In the genomic region with DNA sequence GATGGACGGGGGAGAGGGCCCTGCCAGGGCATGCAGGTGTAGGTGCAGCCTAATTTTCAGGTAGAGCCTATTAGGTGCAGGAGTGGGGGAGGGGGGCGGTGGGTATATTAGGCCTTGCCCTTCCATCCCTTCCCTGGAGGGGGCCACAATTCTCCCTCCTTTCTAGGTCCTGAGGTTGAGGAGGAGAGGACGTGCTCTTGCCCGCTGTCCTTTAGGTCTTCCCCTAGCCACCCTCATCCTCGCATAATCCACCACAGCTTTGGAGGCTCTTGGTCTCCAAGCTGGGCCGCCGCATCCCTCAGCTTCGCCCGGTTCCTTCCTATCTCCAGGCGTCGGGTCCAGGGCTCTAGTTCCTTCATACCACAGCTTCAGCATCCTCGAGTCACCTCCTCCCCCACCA, we compare ENCODE assay signal across 8 mouse cellular contexts. TPM values are rescaled to one million over a fixed set of nuclear protein-coding genes. Genes with fewer than 3 reads are reported as not detected.
DNase-seq lines count a peak whose midpoint lies in the region; ATAC-seq and TF ChIP-seq lines count a peak whose summit lies in the region.

No protein-coding gene starts in this region.

- H3K9ac ChIP-seq in lung, embryonic 15.5 days: peak overlapping the region; percentile 59
- peak overlapping the region; percentile 80 for H3K9ac ChIP-seq in heart, embryonic 14.5 days (ENCODE audit: low read length)
- H3K9ac ChIP-seq in liver, postnatal 0 days (replicated peaks): peak overlapping the region; percentile 88

- H3K9me3 ChIP-seq in lung, embryonic 15.5 days: no peaks in the 10 kb centered on the region
- no peaks in the 10 kb centered on the region for H3K9me3 ChIP-seq in heart, embryonic 14.5 days (ENCODE audit: control insufficient read depth, low read length)
- no peaks in the 10 kb centered on the region for H3K9me3 ChIP-seq in liver, postnatal 0 days (ENCODE audit: low read length)

- peak overlapping the region; percentile 92 for H3K4me2 ChIP-seq in lung, embryonic 15.5 days
- H3K4me2 ChIP-seq in heart, embryonic 14.5 days (ENCODE audit: low read length): peak overlapping the region; percentile 98
- H3K4me2 ChIP-seq in liver, postnatal 0 days (ENCODE audit: low read depth, low read length): peak overlapping the region; percentile 100

- no peaks in the 10 kb centered on the region for H3K27me3 ChIP-seq in lung, embryonic 15.5 days
- H3K27me3 ChIP-seq in heart, embryonic 14.5 days (ENCODE audit: control insufficient read depth, insufficient read depth, low read length): no peaks in the 10 kb centered on the region
- H3K27me3 ChIP-seq in liver, postnatal 0 days (ENCODE audit: insufficient read depth, low read length): 0 out of 2 replicates have a peak, but pooled peaks cover 5% of the 10 kb centered on the region

- under 1% methylated on average over 12 of the region's 12 CpGs for WGBS in lung, embryonic 15.5 days
- WGBS in heart, embryonic 14.5 days: 3% methylated on average over 12 of the region's 12 CpGs
- 15% methylated on average over 11 of the region's 12 CpGs for WGBS in liver, postnatal 0 days (ENCODE audit: insufficient replicate concordance)

- ATAC-seq in lung, embryonic 15.5 days (ENCODE audit: borderline replicate concordance, extremely low read depth, low FRiP score, low TSS enrichment): no peak
- ATAC-seq in heart, embryonic 14.5 days (ENCODE audit: insufficient number of reproducible peaks, insufficient read depth, low FRiP score, low read depth): no peak
- ATAC-seq in liver, postnatal 0 days: no peak

- peak overlapping the region; percentile 76 for H3K4me3 ChIP-seq in lung, embryonic 15.5 days
- H3K4me3 ChIP-seq in heart, embryonic 14.5 days (ENCODE audit: control insufficient read depth in 1 of 2, insufficient read depth in 1 of 2, low read depth in 1 of 2, low read length in 2 of 2): peak overlapping the region; percentile 50 to 57
- peak overlapping the region; percentile 62 for H3K4me3 ChIP-seq in liver, postnatal 0 days (ENCODE audit: low read depth, low read length)

- no peak for DNase-seq in lung, postnatal 25 days (ENCODE audit: low spot score)
- peak; percentile 68 for DNase-seq in brain, adult 2 months (ENCODE audit: low read depth, low spot score)
- DNase-seq in liver, postnatal 0 days: no peak
- DNase-seq in adrenal gland, adult 18-20 months (ENCODE audit: low spot score in 2 of 2): no peak
- no peak for DNase-seq in urinary bladder, adult 2 months (ENCODE audit: low spot score)
- DNase-seq in layer of hippocampus, adult 8-10 months (ENCODE audit: low spot score in 2 of 2): no peak

- H3K27ac ChIP-seq in lung, embryonic 15.5 days: peak overlapping the region; percentile 84
- H3K27ac ChIP-seq in heart, embryonic 14.5 days (replicated peaks in 1 of 2; ENCODE audit: control insufficient read depth in 1 of 2, insufficient read depth in 1 of 2, low read depth in 2 of 2, low read length in 2 of 2): peak overlapping the region in 1 of 2 experiments; percentile 98; a peak in 2 of 4 replicates
- H3K27ac ChIP-seq in liver, postnatal 0 days (ENCODE audit: low read depth): no peak overlapping the region

- peaks cover 43% of the 10 kb centered on the region for H3K4me1 ChIP-seq in lung, embryonic 15.5 days
- H3K4me1 ChIP-seq in heart, embryonic 14.5 days (ENCODE audit: control insufficient read depth in 2 of 2, insufficient read depth in 2 of 2, low read length in 2 of 2): peaks cover 14 to 36% of the 10 kb centered on the region in 2 experiments
- H3K4me1 ChIP-seq in liver, postnatal 0 days (ENCODE audit: insufficient read depth): peaks cover 21% of the 10 kb centered on the region

- TF ChIP-seq CTCF in liver, postnatal 0 days (IDR thresholded peaks at IDR 0.05; ENCODE audit: low read depth): no peak

- H3K36me3 ChIP-seq in lung, embryonic 15.5 days: peaks cover 9% of the 10 kb centered on the region; the same call in 1 of the 2 replicates
- H3K36me3 ChIP-seq in heart, embryonic 14.5 days (ENCODE audit: control insufficient read depth, insufficient read depth, low read length): peaks cover 13% of the 10 kb centered on the region
- no peaks in the 10 kb centered on the region for H3K36me3 ChIP-seq in liver, postnatal 0 days (replicated peaks; ENCODE audit: insufficient read depth, low read length)

- no peak for TF ChIP-seq EP300 in liver, postnatal 0 days (IDR thresholded peaks at IDR 0.05; ENCODE audit: low read depth)

RNA-seq across cellular contexts. Expression of gene Map3k12, which starts 0.6 kb away (rescaled TPM):
- polyA plus RNA-seq in lung, embryonic 15.5 days (2015; fragmentation: Nextera tagmentation; extraction: Ambion mirVana): 11.8 and 14.4 TPM in 2 replicates
- 10.4 and 10.7 TPM in 2 replicates for polyA plus RNA-seq in heart, embryonic 14.5 days (2014; fragmentation: Nextera tagmentation; extraction: Ambion mirVana)
- 0.53 and 0.85 TPM in 2 replicates for polyA plus RNA-seq in liver, postnatal 0 days (2015; fragmentation: Nextera tagmentation; extraction: Ambion mirVana)
- 1 to 10 TPM; 5.8 to 7.6 TPM for total RNA-seq in adrenal gland, adult 18-20 months (2021)
- polyA plus RNA-seq in urinary bladder, adult 2 months (2012; rRNA removed): 13.1 and 13.7 TPM in 2 replicates
- total RNA-seq in layer of hippocampus, adult 8-10 months (2022): 10 to 100 TPM; 87.5 to 99.1 (median 96.9) TPM

RNA-seq across cellular contexts. Expression of gene Tarbp2, which starts 1.7 kb away (rescaled TPM):
- polyA plus RNA-seq in lung, embryonic 15.5 days (2015; fragmentation: Nextera tagmentation; extraction: Ambion mirVana): 80.7 and 82.7 TPM in 2 replicates
- 81.7 and 83.8 TPM in 2 replicates for polyA plus RNA-seq in heart, embryonic 14.5 days (2014; fragmentation: Nextera tagmentation; extraction: Ambion mirVana)
- polyA plus RNA-seq in liver, postnatal 0 days (2015; fragmentation: Nextera tagmentation; extraction: Ambion mirVana): 26.8 and 27.8 TPM in 2 replicates
- total RNA-seq in adrenal gland, adult 18-20 months (2021): 10 to 100 TPM; 35.5 to 36.1 TPM
- 55.0 and 72.5 TPM in 2 replicates for polyA plus RNA-seq in urinary bladder, adult 2 months (2012; rRNA removed)
- total RNA-seq in layer of hippocampus, adult 8-10 months (2022): 10 to 100 TPM; 34.0 to 39.8 (median 36.6) TPM

RNA-seq across cellular contexts. Expression of gene Npff, which starts 8.4 kb away (rescaled TPM):
- polyA plus RNA-seq in lung, embryonic 15.5 days (2015; fragmentation: Nextera tagmentation; extraction: Ambion mirVana): 2.0 and 5.4 TPM in 2 replicates
- polyA plus RNA-seq in heart, embryonic 14.5 days (2014; fragmentation: Nextera tagmentation; extraction: Ambion mirVana): 1.4 and 2.1 TPM in 2 replicates
- 0.42 and 0.60 TPM in 2 replicates for polyA plus RNA-seq in liver, postnatal 0 days (2015; fragmentation: Nextera tagmentation; extraction: Ambion mirVana)
- total RNA-seq in adrenal gland, adult 18-20 months (2021): 1 to 10 TPM; 1.8 to 1.9 TPM
- polyA plus RNA-seq in urinary bladder, adult 2 months (2012; rRNA removed): 8.1 and 8.2 TPM in 2 replicates
- 1 to 10 TPM; 3.0 to 6.2 (median 4.4) TPM for total RNA-seq in layer of hippocampus, adult 8-10 months (2022)

RNA-seq across cellular contexts. Expression of gene Gm10337, which starts 12.8 kb away (rescaled TPM):
- polyA plus RNA-seq in lung, embryonic 15.5 days (2015; fragmentation: Nextera tagmentation; extraction: Ambion mirVana): not detected in 2 replicates
- 4.2 TPM in 1 of 2 replicates, not detected in the other for polyA plus RNA-seq in heart, embryonic 14.5 days (2014; fragmentation: Nextera tagmentation; extraction: Ambion mirVana)
- not detected in 2 replicates for polyA plus RNA-seq in liver, postnatal 0 days (2015; fragmentation: Nextera tagmentation; extraction: Ambion mirVana)
- total RNA-seq in adrenal gland, adult 18-20 months (2021): not detected
- polyA plus RNA-seq in urinary bladder, adult 2 months (2012; rRNA removed): not detected in 2 replicates
- not detected for total RNA-seq in layer of hippocampus, adult 8-10 months (2022)

RNA-seq across cellular contexts. Expression of gene Pcbp2, which starts 46.0 kb away (rescaled TPM):
- polyA plus RNA-seq in lung, embryonic 15.5 days (2015; fragmentation: Nextera tagmentation; extraction: Ambion mirVana): 217 TPM in 2 replicates
- polyA plus RNA-seq in heart, embryonic 14.5 days (2014; fragmentation: Nextera tagmentation; extraction: Ambion mirVana): 184 and 194 TPM in 2 replicates
- polyA plus RNA-seq in liver, postnatal 0 days (2015; fragmentation: Nextera tagmentation; extraction: Ambion mirVana): 68.4 and 70.9 TPM in 2 replicates
- 100 to 1,000 TPM; 628 to 756 TPM for total RNA-seq in adrenal gland, adult 18-20 months (2021)
- polyA plus RNA-seq in urinary bladder, adult 2 months (2012; rRNA removed): 328 and 432 TPM in 2 replicates
- total RNA-seq in layer of hippocampus, adult 8-10 months (2022): 100 to 1,000 TPM; 489 to 507 (median 494) TPM
